Mouse (Mus musculus) heart, adult 9 months (tissue): ENCODE results near the gene Taf5.

Source experiments
- DNase-seq, 2 experiments: peaks; one replicate each; pipeline ENCODE4 v3.0.0; 2022; ENCODE audit warnings: low spot score in 2 of 2

The Taf5 gene

GRCm38 (mm10) chr19:47065860-47066259 is 1.7 kb upstream of the Taf5 start:
- no peak for DNase-seq

GRCm38 (mm10) chr19:47067924-47068611 is 522 bp downstream of the Taf5 start:
- DNase-seq: peak; percentile 82 to 84

GRCm38 (mm10) chr19:47088226-47088625 is 20.7 kb downstream of the Taf5 start:
- peak; percentile 11 to 15 for DNase-seq

- no peak for DNase-seq
Measured at GRCm38 (mm10) chr19:47089718-47090525, 22.4 kb downstream of the Taf5 start.

GRCm38 (mm10) chr19:47090550-47091156 is 23.1 kb downstream of the Taf5 start, which contains the start of the genes Usmg5 and Pdcd11:
Gene Usmg5, minus strand, starts transcription at chr19:47090647.
Gene Pdcd11, plus strand, starts transcription at chr19:47090768.
- DNase-seq: peak; percentile 96

GRCm38 (mm10) chr19:47101080-47101479 is 33.5 kb downstream of the Taf5 start:
- no peak for DNase-seq

GRCm38 (mm10) chr19:47104641-47105271 is 37.2 kb downstream of the Taf5 start:
- no peak for DNase-seq

- DNase-seq: no peak
Measured at GRCm38 (mm10) chr19:47118634-47119033, 51.1 kb downstream of the Taf5 start.

- DNase-seq: no peak
Measured at GRCm38 (mm10) chr19:47121054-47121453, 53.5 kb downstream of the Taf5 start.

GRCm38 (mm10) chr19:47122802-47123201 is 55.3 kb downstream of the Taf5 start:
- DNase-seq: no peak

- DNase-seq: no peak
Measured at GRCm38 (mm10) chr19:47128164-47128563, 60.6 kb downstream of the Taf5 start.

- no peak for DNase-seq
Measured at GRCm38 (mm10) chr19:47128835-47129234, 61.3 kb downstream of the Taf5 start.

GRCm38 (mm10) chr19:47130551-47131125 is 63.1 kb downstream of the Taf5 start:
- no peak for DNase-seq
